Mouse (Mus musculus) kidney, adult 11 months (tissue): ENCODE measurements around the gene Glce.

Source experiments
- DNase-seq: peaks from one replicate; pipeline ENCODE4 v3.0.0; 2022

Gene Glce

GRCm38 (mm10) chr9:62122508-62123215 is at the start of gene Glce:
TSS of gene Glce (minus strand) at chr9:62122655.
- peak; percentile 99 for DNase-seq

GRCm38 (mm10) chr9:62172239-62172638 is 49.8 kb upstream of the Glce start:
- DNase-seq = no peak

- no peak for DNase-seq
Measured at GRCm38 (mm10) chr9:62170921-62171320, 48.5 kb upstream of the Glce start.

- DNase-seq = no peak
Measured at GRCm38 (mm10) chr9:62166621-62167020, 44.2 kb upstream of the Glce start.

GRCm38 (mm10) chr9:62166186-62166585 is 43.7 kb upstream of the Glce start:
- no peak for DNase-seq

GRCm38 (mm10) chr9:62162889-62163291 is 40.4 kb upstream of the Glce start:
- no peak for DNase-seq

GRCm38 (mm10) chr9:62160788-62161187 is 38.3 kb upstream of the Glce start:
- peak; percentile 60 for DNase-seq

GRCm38 (mm10) chr9:62158746-62159145 is 36.3 kb upstream of the Glce start:
- no peak for DNase-seq

- DNase-seq = no peak
Measured at GRCm38 (mm10) chr9:62155821-62156220, 33.4 kb upstream of the Glce start.

- DNase-seq = no peak
Measured at GRCm38 (mm10) chr9:62155400-62155799, 32.9 kb upstream of the Glce start.

- DNase-seq = no peak
Measured at GRCm38 (mm10) chr9:62154956-62155355, 32.5 kb upstream of the Glce start.

- no peak for DNase-seq
Measured at GRCm38 (mm10) chr9:62154551-62154950, 32.1 kb upstream of the Glce start.

GRCm38 (mm10) chr9:62153263-62153662 is 30.8 kb upstream of the Glce start:
- no peak for DNase-seq

- no peak for DNase-seq
Measured at GRCm38 (mm10) chr9:62152506-62152905, 30.1 kb upstream of the Glce start.

- DNase-seq = no peak
Measured at GRCm38 (mm10) chr9:62145198-62145597, 22.7 kb upstream of the Glce start.

- DNase-seq = no peak
Measured at GRCm38 (mm10) chr9:62143428-62143827, 21.0 kb upstream of the Glce start.

GRCm38 (mm10) chr9:62139027-62139426 is 16.6 kb upstream of the Glce start:
- DNase-seq = no peak

- no peak for DNase-seq
Measured at GRCm38 (mm10) chr9:62137259-62137658, 14.8 kb upstream of the Glce start.

GRCm38 (mm10) chr9:62132005-62132782 is 9.7 kb upstream of the Glce start:
- DNase-seq = no peak

GRCm38 (mm10) chr9:62130746-62131145 is 8.3 kb upstream of the Glce start:
- no peak for DNase-seq

GRCm38 (mm10) chr9:62128056-62128455 is 5.6 kb upstream of the Glce start:
- no peak for DNase-seq

- no peak for DNase-seq
Measured at GRCm38 (mm10) chr9:62125986-62126575, 3.6 kb upstream of the Glce start.

GRCm38 (mm10) chr9:62124266-62124665 is 1.8 kb upstream of the Glce start:
- DNase-seq = no peak

GRCm38 (mm10) chr9:62123496-62123895 is 1.0 kb upstream of the Glce start:
- no peak for DNase-seq
